Mouse (Mus musculus) stomach, postnatal 0 days (tissue): ENCODE data around the gene Cdc34. TPM values are rescaled to one million over a fixed set of nuclear protein-coding genes. Genes with fewer than 3 reads are reported as not detected.
A peak's percentile ranks its signal among the peaks of the same experiment; 100 is the strongest.

Experiments used
- ATAC-seq: fragments of 200-750 bp; cut with Nextera tagmentation; 2 replicates; pipeline ENCODE4 v1.8.0; 2017; ENCODE audit not compliant: low FRiP score, low TSS enrichment
- DNase-seq: peaks from one replicate; pipeline ENCODE4 v3.0.0-alpha.2; 2016; ENCODE audit warnings: low spot score
- H3K27ac ChIP-seq: fragments of 300-500 bp; sonication (generic); replicated peaks from 2 replicates; pipeline ENCODE4 v1.5.1; 2014; ENCODE audit warnings: mild to moderate bottlenecking, control low read depth
- H3K27me3 ChIP-seq: fragments of 300-500 bp; sonication (generic); 2 replicates; pipeline ENCODE4 v1.6.1; 2014; ENCODE audit warnings: low read length; ENCODE audit not compliant: control insufficient read depth, insufficient read depth
- H3K36me3 ChIP-seq: fragments of 300-500 bp; sonication (generic); 2 replicates; pipeline ENCODE4 v1.6.1; 2014; ENCODE audit warnings: low read length, mixed read lengths; ENCODE audit not compliant: control insufficient read depth, insufficient read depth
- H3K4me1 ChIP-seq: fragments of 300-500 bp; sonication (generic); replicated peaks from 2 replicates; pipeline ENCODE4 v1.6.1; 2014; ENCODE audit warnings: antibody characterized with exemption; ENCODE audit not compliant: control insufficient read depth, insufficient read depth
- H3K4me2 ChIP-seq: fragments of 300-500 bp; sonication (generic); replicated peaks from 2 replicates; pipeline ENCODE4 v1.6.1; 2014; ENCODE audit warnings: low read depth, mild to moderate bottlenecking, control low read depth, moderate library complexity
- H3K4me3 ChIP-seq: fragments of 300-500 bp; sonication (generic); 2 replicates; pipeline ENCODE4 v1.5.1; 2014; ENCODE audit warnings: low read depth, low read length, control low read depth
- H3K9ac ChIP-seq: fragments of 300-500 bp; sonication (generic); 2 replicates; pipeline ENCODE4 v1.6.1; 2014; ENCODE audit warnings: mild to moderate bottlenecking, low read length, control low read depth, mixed read lengths
- H3K9me3 ChIP-seq: fragments of 300-500 bp; sonication (generic); 2 replicates; pipeline ENCODE4 v1.6.1; 2016; ENCODE audit warnings: low read length; ENCODE audit not compliant: control insufficient read depth
- CTCF ChIP-seq: IDR thresholded peaks from 2 replicates; pipeline ENCODE4 v1.5.1; 2016; ENCODE audit warnings: antibody characterized with exemption, low read depth, mild to moderate bottlenecking, moderate library complexity
- EP300 ChIP-seq: optimal IDR thresholded peaks from 2 replicates; pipeline ENCODE3; 2016; ENCODE audit warnings: antibody characterized with exemption
- WGBS: fragments of 180-500 bp; shearing (Covaris S2); extraction: QIAGEN DNeasy Blood & Tissue Kit; methylation state at CpG from one replicate; pipeline ENCODE4 v1.1.7; 2014; 5-methylcytosine and 5-hydroxymethylcytosine counted together
- polyA plus RNA-seq: library from polyadenylated mRNA; unstranded; fragments of >200 nt; fragmentation: Nextera tagmentation; extraction: Ambion mirVana; gene quantifications from 2 replicates; pipeline ENCODE4 v1.2.1, GENCODE M21; 2015

Cdc34 gene
- polyA plus RNA-seq, 1 experiment from 2014 or later, result 85.3 TPM

GRCm38 (mm10) chr10:79668771-79669575 is 13.0 kb upstream of the Cdc34 start, which contains the start of gene Tpgs1:
Gene Tpgs1 (plus strand): TSS chr10:79669369.
- Histone ChIP-seq H3K27me3 (no peaks in the 10 kb centered on the region), H3K4me3 (peak within 1 kb of the TSS; percentile 98), H3K36me3 (no peaks in the 10 kb centered on the region), H3K27ac (peak within 1 kb of the TSS; percentile 91), H3K4me1 (0 out of 2 replicates have a peak, but pooled peaks cover 3% of the 10 kb centered on the region), H3K9me3 (no peaks in the 10 kb centered on the region), H3K4me2 (peak within 1 kb of the TSS; percentile 76), H3K9ac (peak within 1 kb of the TSS; percentile 84)
- WGBS, result under 1% methylated on average over 44 of the region's 45 CpGs
- ATAC-seq, result peak; percentile 83
- TF ChIP-seq CTCF (peak; percentile 94), EP300 (no peak)
- peak; percentile 87 for DNase-seq

- ATAC-seq (peak; percentile 36), DNase-seq (peak; percentile 68)
- no peaks in the 10 kb centered on the region for H3K9me3 ChIP-seq
- peak overlapping the region; percentile 91 for H3K27ac ChIP-seq
- under 1% methylated on average over 46 of the region's 47 CpGs for WGBS
- H3K9ac ChIP-seq, result peak overlapping the region; percentile 84
- H3K27me3 ChIP-seq, result no peaks in the 10 kb centered on the region
- H3K36me3 ChIP-seq, result no peaks in the 10 kb centered on the region
- H3K4me2 ChIP-seq, result peak overlapping the region; percentile 76
- peak overlapping the region; percentile 98 for H3K4me3 ChIP-seq
- TF ChIP-seq CTCF (no peak), EP300 (no peak)
- H3K4me1 ChIP-seq, result 0 out of 2 replicates have a peak, but pooled peaks cover 3% of the 10 kb centered on the region
Observed at GRCm38 (mm10) chr10:79669576-79670057, 12.4 kb upstream of the Cdc34 start.

GRCm38 (mm10) chr10:79670071-79670888 is 11.7 kb upstream of the Cdc34 start:
- TF ChIP-seq CTCF (no peak), EP300 (no peak)
- peak overlapping the region; percentile 91 for H3K27ac ChIP-seq

GRCm38 (mm10) chr10:79671396-79672087 is 10.5 kb upstream of the Cdc34 start:
- no peak for TF ChIP-seq CTCF
- no peak for TF ChIP-seq EP300
- ATAC-seq, result no peak
- H3K27ac ChIP-seq, result no peak overlapping the region
- no peak for DNase-seq
- H3K9ac ChIP-seq, result no peak overlapping the region
- H3K4me1 ChIP-seq, result 0 out of 2 replicates have a peak, but pooled peaks cover 3% of the 10 kb centered on the region
- WGBS, result 66% methylated on average over 6 of the region's 6 CpGs
- H3K4me3 ChIP-seq, result no peak overlapping the region
- H3K27me3 ChIP-seq, result no peaks in the 10 kb centered on the region
- H3K4me2 ChIP-seq, result no peak overlapping the region
- H3K36me3 ChIP-seq, result no peaks in the 10 kb centered on the region
- H3K9me3 ChIP-seq, result no peaks in the 10 kb centered on the region

More at GRCm38 (mm10) chr10:79670071-79670888, 11.7 kb upstream of the Cdc34 start:
- WGBS, result 30% methylated on average over 15 of the region's 15 CpGs
- Histone ChIP-seq H3K27me3 (no peaks in the 10 kb centered on the region), H3K9ac (peak overlapping the region; percentile 84), H3K4me2 (peak overlapping the region; percentile 76), H3K4me1 (0 out of 2 replicates have a peak, but pooled peaks cover 3% of the 10 kb centered on the region), H3K4me3 (peak overlapping the region; percentile 98), H3K9me3 (no peaks in the 10 kb centered on the region), H3K36me3 (no peaks in the 10 kb centered on the region)
- DNase-seq, result no peak
- ATAC-seq, result peak; percentile 10; the same call in 1 of the 2 replicates

- no peak overlapping the region for H3K4me2 ChIP-seq
- 0 out of 2 replicates have a peak, but pooled peaks cover 3% of the 10 kb centered on the region for H3K4me1 ChIP-seq
- H3K4me3 ChIP-seq, result no peak overlapping the region
- H3K27ac ChIP-seq, result no peak overlapping the region
- no peaks in the 10 kb centered on the region for H3K27me3 ChIP-seq
- H3K9me3 ChIP-seq, result no peaks in the 10 kb centered on the region
- WGBS, result 67% methylated on average over 3 of the region's 3 CpGs
- no peak for TF ChIP-seq EP300
- TF ChIP-seq CTCF, result no peak; the same call in 1 of the 2 replicates
- H3K9ac ChIP-seq, result no peak overlapping the region
- no peak for DNase-seq
- ATAC-seq, result no peak
- no peaks in the 10 kb centered on the region for H3K36me3 ChIP-seq
Observed at GRCm38 (mm10) chr10:79672088-79672455, 9.9 kb upstream of the Cdc34 start.
